Mouse (Mus musculus) heart, adult 2 months (tissue): ENCODE results near the gene Esrp2. TPM values are rescaled to one million over a fixed set of nuclear protein-coding genes. Genes with fewer than 3 reads are reported as not detected.

Experiments
- DNase-seq, 2 experiments: peaks; one replicate each; pipeline ENCODE4 v3.0.0; 2021
- H3K27ac ChIP-seq: fragments of 200-600 bp; 2 replicates; pipeline ENCODE4 v1.8.1; 2022
- H3K27me3 ChIP-seq: fragments of 200-500 bp; 2 replicates; pipeline ENCODE4 v1.6.1; 2012; ENCODE audit warnings: mild to moderate bottlenecking, low read length, inconsistent platforms, mixed read lengths; ENCODE audit not compliant: control insufficient read depth, insufficient read depth
- H3K36me3 ChIP-seq: fragments of 200-500 bp; 2 replicates; pipeline ENCODE4 v1.6.1; 2012; ENCODE audit warnings: low read length, inconsistent platforms; ENCODE audit not compliant: control insufficient read depth, insufficient read depth
- H3K4me1 ChIP-seq: fragments of 200-500 bp; 2 replicates; pipeline ENCODE4 v1.6.1; 2011; ENCODE audit warnings: low read length; ENCODE audit not compliant: control insufficient read depth, insufficient read depth
- H3K4me3 ChIP-seq: fragments of 200-600 bp; 2 replicates; pipeline ENCODE4 v1.8.1; 2022
- H3K79me2 ChIP-seq: fragments of 200-500 bp; replicated peaks from 2 replicates; pipeline ENCODE4 v1.6.1; 2012; ENCODE audit warnings: mild to moderate bottlenecking, inconsistent platforms, low read length, moderate library complexity, mixed read lengths; ENCODE audit not compliant: control insufficient read depth, insufficient read depth
- H3K9ac ChIP-seq: fragments of 200-500 bp; 2 replicates; pipeline ENCODE4 v1.6.1; 2012; ENCODE audit warnings: low read depth, mild to moderate bottlenecking, control low read depth, inconsistent platforms, low read length, mixed read lengths
- CTCF ChIP-seq: fragments of 200-600 bp; IDR thresholded peaks from 2 replicates; pipeline ENCODE4 v1.8.1; 2022; ENCODE audit warnings: antibody characterized with exemption, mild to moderate bottlenecking, moderate library complexity
- EP300 ChIP-seq: fragments of 200-500 bp; IDR thresholded peaks from 2 replicates; pipeline ENCODE4 v1.6.1; 2011; ENCODE audit warnings: low read depth, low read length, control low read depth; ENCODE audit not compliant: insufficient read depth
- POLR2A ChIP-seq: fragments of 200-500 bp; IDR thresholded peaks from 2 replicates; pipeline ENCODE4 v1.6.1; 2011; ENCODE audit warnings: mild to moderate bottlenecking, low read depth, low read length, control low read depth; ENCODE audit not compliant: insufficient read depth
- WGBS: fragments of 180-500 bp; shearing (Covaris S2); methylation state at CpG from one replicate; pipeline ENCODE4 v1.1.7; 2018; 5-methylcytosine and 5-hydroxymethylcytosine counted together
- intact Hi-C: fragments of 180-260 bp; cut with DNase I; formaldehyde crosslinking; loops from one replicate; pipeline ENCODE4 v1.15.1; 2025
- polyA plus RNA-seq: library from polyadenylated mRNA; depleted of rRNA; stranded (reverse); fragments of >200 nt; gene quantifications from 2 replicates; pipeline ENCODE4 v1.2.3, GENCODE M21; 2012
- total RNA-seq, 2 experiments: library from RNA; stranded (reverse); gene quantifications; 2 replicates each; pipeline ENCODE4 v1.2.3; 2021

Gene Esrp2
- total and polyA plus RNA-seq, 3 experiments: 0.31 to 1.1 (median 0.52) TPM

DNA sequence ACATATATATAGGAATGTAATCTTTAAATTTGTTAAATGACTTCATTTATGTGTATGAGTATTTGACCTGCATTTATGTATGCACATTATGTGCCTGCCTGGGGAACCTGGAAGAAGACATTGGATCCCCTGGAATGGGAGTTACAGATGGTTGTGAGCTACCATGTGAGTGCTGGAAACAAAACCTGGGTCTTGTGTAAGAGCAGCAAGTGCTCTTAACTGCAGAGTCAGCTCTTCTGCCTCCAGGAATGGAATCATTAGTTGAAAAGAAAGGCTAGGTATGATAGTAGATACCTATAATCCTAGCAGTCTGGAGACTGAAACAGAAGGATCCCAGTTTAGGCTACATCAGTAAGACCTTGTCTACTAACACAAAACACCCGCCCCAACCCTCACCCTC lies 10.7 kb downstream of the Esrp2 start:
- Histone ChIP-seq H3K27me3 (no peaks in the 10 kb centered on the region), H3K9ac (no peak overlapping the region), H3K36me3 (no peaks in the 10 kb centered on the region; the same call in 1 of the 2 replicates), H3K4me1 (no peaks in the 10 kb centered on the region), H3K79me2 (no peaks in the 10 kb centered on the region), H3K4me3 (no peak overlapping the region), H3K27ac (no peak overlapping the region)
- intact Hi-C loops: no loop called here
- TF ChIP-seq POLR2A: no peak
- no peak for TF ChIP-seq EP300
- TF ChIP-seq CTCF: no peak
- no peak for DNase-seq
- 93% methylated on average over 1 of the region's 1 CpGs for WGBS

DNA sequence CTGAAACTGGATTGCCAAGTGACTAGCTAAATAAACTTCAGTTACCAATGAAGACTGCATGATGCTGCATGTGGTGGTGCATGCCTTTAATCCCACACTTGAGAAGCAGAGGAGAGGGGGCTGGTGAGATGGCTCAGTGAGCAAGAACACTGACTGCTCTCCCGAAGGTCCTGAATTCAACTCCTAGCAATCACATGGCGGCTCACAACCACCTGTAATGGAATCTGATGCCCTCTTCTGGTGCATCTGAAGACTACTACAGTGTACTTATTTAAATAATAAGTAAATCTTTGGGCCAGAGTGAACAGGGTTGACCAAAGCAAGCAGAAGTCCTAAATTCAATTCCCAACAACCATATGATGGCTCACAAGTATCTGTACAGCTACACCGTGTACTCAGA lies 13.3 kb downstream of the Esrp2 start:
- H3K9ac ChIP-seq: no peak overlapping the region
- intact Hi-C loops: no loop called here
- DNase-seq: no peak
- TF ChIP-seq CTCF (no peak), EP300 (no peak), POLR2A (no peak)
- H3K79me2 ChIP-seq: no peaks in the 10 kb centered on the region
- H3K27ac ChIP-seq: no peak overlapping the region
- no peaks in the 10 kb centered on the region for H3K4me1 ChIP-seq
- no peak overlapping the region for H3K4me3 ChIP-seq
- H3K36me3 ChIP-seq: no peaks in the 10 kb centered on the region; the same call in none of the 2 replicates
- 91% methylated on average over 3 of the region's 3 CpGs for WGBS
- no peaks in the 10 kb centered on the region for H3K27me3 ChIP-seq

DNA sequence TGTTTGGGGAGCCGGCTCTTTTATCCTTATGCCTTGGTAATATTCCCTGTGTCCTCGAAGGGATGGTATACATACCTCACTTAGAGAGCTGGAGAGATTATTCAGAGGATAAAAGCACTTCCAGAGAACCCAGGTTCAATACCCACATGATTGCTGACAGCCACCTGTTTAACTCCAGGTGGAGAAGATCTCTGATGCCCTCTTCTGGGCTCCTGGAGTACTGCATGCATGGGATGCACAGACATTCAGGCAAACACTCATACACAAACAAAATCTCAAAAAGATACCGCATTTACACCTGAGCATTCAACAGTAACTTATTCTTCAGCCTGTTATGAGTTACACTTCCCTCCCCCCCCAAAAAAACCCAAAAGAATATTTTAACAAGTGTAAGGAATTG lies 20.9 kb downstream of the Esrp2 start:
- Histone ChIP-seq H3K27ac (no peak overlapping the region), H3K79me2 (peaks cover 1% of the 10 kb centered on the region; the same call in 1 of the 2 replicates), H3K4me1 (no peaks in the 10 kb centered on the region), H3K9ac (no peak overlapping the region), H3K4me3 (no peak overlapping the region), H3K27me3 (no peaks in the 10 kb centered on the region), H3K36me3 (no peaks in the 10 kb centered on the region; the same call in 1 of the 2 replicates)
- intact Hi-C loops: loop anchor here (5.0 kb wide), 1 partner anchor 124 kb away; the partner anchor contains the start of gene Dus2
- 93% methylated on average over 3 of the region's 3 CpGs for WGBS
- no peak for TF ChIP-seq EP300
- peak; percentile 74 for TF ChIP-seq CTCF
- DNase-seq: no peak

DNA sequence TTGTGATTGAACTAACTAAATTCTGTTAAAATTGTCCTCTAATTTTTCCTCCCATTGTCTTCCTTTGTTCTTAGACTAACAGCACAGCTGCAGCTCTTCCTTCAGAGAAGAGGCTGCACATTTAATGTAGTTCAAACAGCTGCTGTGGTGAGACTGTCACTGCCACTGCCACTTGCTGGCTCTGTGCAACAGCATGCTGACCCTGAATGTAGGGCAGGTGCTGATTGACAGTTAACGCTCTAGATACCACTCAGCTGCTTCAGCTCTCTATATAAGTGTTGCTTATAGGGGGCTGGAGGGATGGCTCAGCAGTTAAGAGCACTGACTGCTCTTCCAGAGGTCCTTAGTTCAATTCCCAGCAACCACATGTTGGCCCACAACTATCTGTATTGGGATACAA lies 24.3 kb downstream of the Esrp2 start:
- no peak overlapping the region for H3K9ac ChIP-seq
- peaks cover 1% of the 10 kb centered on the region; the same call in 1 of the 2 replicates for H3K79me2 ChIP-seq
- no peaks in the 10 kb centered on the region for H3K27me3 ChIP-seq
- WGBS: 85% methylated on average over 1 of the region's 1 CpGs
- intact Hi-C loops: no loop called here
- H3K4me3 ChIP-seq: no peak overlapping the region
- TF ChIP-seq EP300 (no peak), POLR2A (no peak), CTCF (no peak)
- H3K36me3 ChIP-seq: no peaks in the 10 kb centered on the region
- H3K27ac ChIP-seq: no peak overlapping the region
- no peaks in the 10 kb centered on the region for H3K4me1 ChIP-seq
- no peak for DNase-seq

DNA sequence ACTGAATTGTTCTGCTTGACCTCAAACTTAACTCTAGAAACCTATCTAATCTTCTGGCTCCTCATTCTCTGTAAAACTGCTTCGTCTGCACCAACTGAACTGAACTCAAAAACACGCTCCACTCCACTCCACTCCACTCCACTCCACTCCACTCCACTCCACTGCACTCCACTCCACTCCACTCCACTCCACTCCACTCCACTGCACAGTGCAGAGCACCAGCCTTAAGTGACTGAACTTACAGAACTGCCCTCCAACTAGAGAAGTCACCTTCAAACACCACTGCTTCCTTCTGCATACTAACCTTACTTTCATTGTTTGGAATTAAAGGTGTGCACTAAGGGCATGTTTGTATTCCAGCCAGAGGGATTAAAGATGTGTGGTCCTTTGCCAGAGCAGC lies 24.7 kb downstream of the Esrp2 start:
- Histone ChIP-seq H3K79me2 (peaks cover 1% of the 10 kb centered on the region; the same call in 1 of the 2 replicates), H3K36me3 (no peaks in the 10 kb centered on the region), H3K9ac (no peak overlapping the region), H3K27me3 (no peaks in the 10 kb centered on the region), H3K4me1 (no peaks in the 10 kb centered on the region), H3K4me3 (no peak overlapping the region), H3K27ac (no peak overlapping the region)
- 73% methylated on average over 2 of the region's 2 CpGs for WGBS
- intact Hi-C loops: no loop called here
- TF ChIP-seq POLR2A (no peak), EP300 (no peak), CTCF (no peak)
- DNase-seq: no peak

DNA sequence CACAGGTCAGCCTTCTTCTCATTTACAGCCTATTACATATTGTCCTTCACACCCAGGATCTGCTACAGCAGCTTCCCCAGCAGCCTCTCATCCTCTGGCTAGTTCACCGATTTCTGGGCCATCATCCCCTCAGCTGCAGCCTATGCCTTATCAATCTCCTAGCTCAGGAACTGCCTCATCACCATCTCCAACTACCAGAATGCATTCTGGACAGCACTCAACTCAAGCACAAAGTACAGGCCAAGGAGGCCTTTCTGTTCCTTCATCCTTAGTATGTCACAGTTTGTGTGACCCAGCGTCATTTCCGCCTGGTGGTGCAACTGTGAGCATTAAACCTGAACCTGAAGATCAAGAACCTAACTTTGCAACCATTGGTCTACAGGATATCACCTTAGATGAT lies 28.0 kb downstream of the Esrp2 start:
- Histone ChIP-seq H3K27ac (no peak overlapping the region), H3K4me1 (no peaks in the 10 kb centered on the region), H3K79me2 (peaks cover 1% of the 10 kb centered on the region; the same call in 1 of the 2 replicates), H3K4me3 (no peak overlapping the region), H3K9ac (no peak overlapping the region), H3K36me3 (peaks cover 1% of the 10 kb centered on the region), H3K27me3 (no peaks in the 10 kb centered on the region)
- TF ChIP-seq POLR2A (no peak), CTCF (no peak), EP300 (no peak)
- DNase-seq: no peak
- intact Hi-C loops: no loop called here
- WGBS: 97% methylated on average over 3 of the region's 3 CpGs
